Mouse (Mus musculus): ENCODE measurements around the gene Gpam.

The Gpam gene

GRCm38 (mm10) chr19:55107896-55108295, 19.1 kb downstream of the Gpam start:
- in situ Hi-C loops (cut with MboI; ENCODE audit: low sequenced_read_pairs), result no loop called here

GRCm38 (mm10) chr19:55105969-55106368, 21.1 kb downstream of the Gpam start:
- in situ Hi-C loops (cut with MboI; ENCODE audit: low sequenced_read_pairs), result no loop called here

DNA sequence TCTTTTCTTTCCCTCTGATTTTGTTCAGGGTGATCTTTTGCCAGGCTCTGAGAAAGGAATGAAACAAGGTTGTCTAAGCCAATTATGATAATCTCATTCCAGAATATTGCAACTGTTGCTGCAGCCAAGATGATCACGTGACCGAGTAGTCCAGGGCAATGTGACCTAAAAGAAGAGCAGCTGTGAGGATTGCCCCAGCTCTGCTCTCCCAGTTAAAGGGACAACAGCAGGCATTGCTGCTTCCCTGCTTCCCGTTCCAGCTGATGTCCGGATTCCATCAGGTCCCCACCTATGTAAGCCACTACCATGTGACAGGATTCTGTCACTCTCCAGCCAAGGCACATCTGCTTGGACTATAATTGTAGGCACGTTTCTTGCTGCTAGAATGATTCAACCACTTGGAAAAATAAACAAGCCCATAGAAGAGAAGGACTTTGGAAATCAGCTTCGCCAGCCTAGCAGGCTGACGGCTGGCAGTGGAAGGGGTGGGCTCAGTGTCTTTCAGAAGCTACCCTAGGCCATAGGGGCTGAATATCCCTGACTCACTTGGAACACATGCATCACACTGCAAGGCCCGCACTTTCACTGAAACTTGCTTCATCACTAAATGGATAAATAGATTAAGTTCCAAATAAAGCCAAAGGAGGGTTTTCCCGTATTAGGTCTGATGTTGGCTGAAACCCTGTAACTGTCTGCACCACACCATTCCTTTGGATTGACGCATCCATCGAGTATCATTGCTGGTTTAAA, 23.8 kb downstream of the Gpam start:
- in situ Hi-C loops (cut with MboI; ENCODE audit: low sequenced_read_pairs), result no loop called here

DNA sequence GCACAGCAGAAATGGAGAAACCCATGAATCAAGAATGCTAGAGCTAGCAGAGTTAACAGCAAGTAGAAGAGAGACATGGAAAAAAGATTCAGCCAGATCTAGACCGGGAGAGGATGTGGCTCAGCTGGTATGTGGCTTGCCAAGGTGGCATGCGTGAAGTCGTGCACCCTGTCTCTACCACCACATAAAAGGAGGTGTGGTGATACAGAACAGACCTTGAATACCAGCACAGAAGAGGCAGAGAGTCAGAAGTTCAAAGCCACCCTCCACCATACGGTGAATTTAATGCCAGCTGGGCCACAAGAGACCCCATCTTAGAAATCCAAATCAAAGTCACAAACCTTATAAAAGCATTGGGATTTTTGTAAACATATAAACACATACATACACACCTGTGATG, 25.4 kb downstream of the Gpam start:
- in situ Hi-C loops (cut with MboI; ENCODE audit: low sequenced_read_pairs), result no loop called here

- in situ Hi-C loops (cut with MboI; ENCODE audit: low sequenced_read_pairs), result no loop called here
These were observed 26.6 kb downstream of the Gpam start for GRCm38 (mm10) chr19:55100227-55101140.

DNA sequence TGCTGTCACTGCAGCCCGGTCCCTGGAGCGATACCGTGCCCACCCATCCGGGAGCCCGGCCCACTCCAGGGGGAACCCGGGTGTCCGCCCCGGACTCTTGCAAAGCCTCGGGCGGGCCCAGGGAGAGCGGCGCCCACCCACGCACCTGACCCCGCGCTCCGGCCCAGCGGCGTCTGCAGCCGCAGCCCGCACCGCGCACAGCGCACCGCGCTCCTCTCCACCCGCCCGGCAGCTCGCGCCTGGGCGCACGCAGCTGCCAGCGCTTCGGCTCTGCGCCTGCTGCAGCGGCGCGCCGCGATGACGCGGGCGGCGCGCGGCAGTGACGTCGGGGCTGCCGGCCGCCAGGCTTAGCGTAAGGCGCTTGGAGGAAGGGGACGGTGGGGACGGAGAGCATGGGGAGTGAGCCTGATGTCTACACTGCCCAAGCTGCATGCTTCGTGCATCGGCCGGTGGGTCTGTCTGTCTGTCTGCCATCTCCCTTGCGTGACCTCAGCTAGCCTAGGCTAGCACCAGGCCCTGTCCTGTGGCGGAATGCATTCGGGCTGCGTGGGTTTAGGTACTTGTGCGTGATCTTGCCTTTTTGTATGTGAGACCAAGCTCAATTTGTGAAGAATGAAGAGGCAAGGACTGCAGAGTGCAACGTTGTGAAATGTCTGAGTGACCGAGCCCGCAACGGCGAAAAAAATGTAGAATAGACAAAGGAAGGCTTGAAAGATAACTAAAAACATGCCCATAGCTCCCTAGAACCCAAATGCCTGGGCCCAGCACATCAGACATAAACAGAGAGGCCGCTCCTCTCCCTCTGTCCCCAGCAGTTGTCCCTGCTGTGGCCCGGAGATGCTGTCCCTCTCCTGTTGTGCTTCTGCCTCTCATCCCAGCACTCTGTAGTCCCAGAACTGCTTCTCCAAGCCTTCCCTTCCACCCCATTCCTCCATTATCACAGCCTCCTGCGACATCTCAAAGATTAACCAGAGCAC, 27.6 kb downstream of the Gpam start:
- in situ Hi-C loops (cut with MboI; ENCODE audit: low sequenced_read_pairs), result no loop called here

DNA sequence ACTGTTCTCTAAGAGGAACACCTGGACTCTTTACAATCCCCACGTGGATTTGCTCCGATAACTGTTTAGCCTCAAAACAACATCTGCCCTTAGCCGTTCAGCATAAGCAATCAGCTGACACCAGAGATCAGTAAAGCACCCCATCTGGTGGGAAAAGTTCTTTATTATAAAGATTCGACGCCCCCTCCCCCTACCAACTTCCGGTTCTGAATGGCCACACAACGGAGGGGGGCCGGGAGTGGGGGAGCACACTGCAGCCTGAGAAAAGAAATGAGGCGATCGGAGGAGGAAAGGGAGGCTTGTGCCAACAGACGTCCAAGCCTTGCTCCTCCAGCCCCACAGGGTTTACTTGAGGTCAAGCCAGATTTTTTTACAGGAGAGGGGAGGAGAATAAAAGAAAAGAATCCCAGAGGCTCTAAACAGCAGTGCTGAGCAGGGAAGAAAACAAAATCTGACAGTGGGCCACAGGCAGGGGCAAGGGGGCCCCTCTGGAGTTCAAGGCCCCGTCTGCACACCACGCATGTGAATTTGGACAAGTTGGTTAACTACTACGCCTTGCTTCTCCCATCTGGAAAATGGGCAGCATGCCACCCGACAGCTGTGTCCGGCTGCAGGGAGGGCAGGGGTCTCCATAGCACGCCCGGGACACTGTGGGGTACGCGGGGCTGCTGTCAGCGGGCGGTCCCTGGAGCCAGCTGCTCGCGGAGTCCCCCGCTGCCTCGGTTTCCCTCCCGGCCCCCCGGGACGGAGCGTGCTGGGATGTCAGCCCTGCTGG, 28.4 kb downstream of the Gpam start:
- in situ Hi-C loops (cut with MboI; ENCODE audit: low sequenced_read_pairs), result no loop called here

DNA sequence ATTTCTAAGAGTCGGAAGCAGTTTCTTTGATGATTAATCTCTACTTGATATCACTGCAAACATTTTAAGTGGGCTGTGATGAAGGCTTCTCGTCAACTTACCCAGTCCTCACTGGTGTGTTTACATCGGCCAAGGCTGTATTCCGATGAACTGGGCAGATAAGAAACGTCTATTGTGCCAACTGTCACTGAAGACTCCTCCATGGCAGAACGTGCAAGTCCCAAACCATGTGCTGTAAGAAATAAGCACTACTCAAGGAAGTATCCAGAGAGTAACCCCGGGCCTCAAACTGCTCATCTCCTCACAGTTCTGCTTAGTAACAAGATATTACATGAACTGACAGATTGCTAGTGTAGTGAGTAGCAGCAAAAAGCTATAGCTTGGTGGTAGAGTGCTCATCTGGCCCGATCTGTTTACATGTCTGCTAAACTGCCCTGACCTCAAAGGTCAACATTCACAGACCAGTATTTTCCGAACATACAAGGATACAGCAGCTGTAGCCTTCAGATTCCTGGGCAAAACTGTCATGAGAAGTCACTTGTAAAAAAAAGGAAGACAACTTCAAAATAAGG, 29.6 kb downstream of the Gpam start:
- in situ Hi-C loops (cut with MboI; ENCODE audit: low sequenced_read_pairs), result no loop called here

- in situ Hi-C loops (cut with MboI; ENCODE audit: low sequenced_read_pairs), result no loop called here
These were observed 30.4 kb downstream of the Gpam start for GRCm38 (mm10) chr19:55096666-55097065.

- in situ Hi-C loops (cut with MboI; ENCODE audit: low sequenced_read_pairs), result no loop called here
These were observed 31.5 kb downstream of the Gpam start for GRCm38 (mm10) chr19:55095547-55095946.

DNA sequence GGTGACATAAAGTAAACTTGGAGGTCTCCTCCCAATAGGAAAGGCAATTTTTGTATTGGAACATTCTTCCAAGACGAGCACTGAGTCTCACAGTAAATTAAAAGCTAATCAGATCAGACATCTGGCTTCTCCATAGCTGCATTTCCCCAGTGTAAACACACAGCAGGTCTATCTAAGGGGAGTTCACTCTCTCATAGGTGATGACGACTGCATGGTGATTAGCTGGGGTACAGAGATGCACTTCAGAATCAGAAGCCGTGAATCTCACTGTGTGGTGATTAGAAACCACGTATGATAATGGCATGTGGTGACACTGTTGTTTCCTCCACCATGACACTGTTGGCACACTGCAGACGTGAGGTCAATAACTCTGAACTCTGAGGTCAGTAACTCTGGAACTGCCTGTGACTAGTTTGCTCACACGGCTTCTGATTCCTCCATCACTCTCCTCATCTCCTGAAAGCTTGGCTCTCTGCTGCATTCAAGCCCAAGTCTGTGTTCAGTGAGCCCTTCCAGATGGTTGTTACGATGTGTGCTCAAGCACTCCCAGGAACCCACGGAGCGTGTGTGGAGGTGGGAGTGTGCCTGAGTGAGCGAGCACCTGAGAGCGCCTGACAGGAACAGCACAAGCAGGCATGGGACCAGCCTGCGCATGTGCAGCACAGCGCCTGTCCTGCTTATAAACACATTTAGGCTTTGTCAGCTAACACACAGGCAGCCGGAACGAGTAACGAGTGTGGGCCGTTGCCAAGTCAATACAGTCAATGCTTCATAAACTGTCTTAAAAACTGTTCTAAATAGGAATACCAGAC, 35.2 kb downstream of the Gpam start:
- in situ Hi-C loops (cut with MboI; ENCODE audit: low sequenced_read_pairs), result no loop called here

DNA sequence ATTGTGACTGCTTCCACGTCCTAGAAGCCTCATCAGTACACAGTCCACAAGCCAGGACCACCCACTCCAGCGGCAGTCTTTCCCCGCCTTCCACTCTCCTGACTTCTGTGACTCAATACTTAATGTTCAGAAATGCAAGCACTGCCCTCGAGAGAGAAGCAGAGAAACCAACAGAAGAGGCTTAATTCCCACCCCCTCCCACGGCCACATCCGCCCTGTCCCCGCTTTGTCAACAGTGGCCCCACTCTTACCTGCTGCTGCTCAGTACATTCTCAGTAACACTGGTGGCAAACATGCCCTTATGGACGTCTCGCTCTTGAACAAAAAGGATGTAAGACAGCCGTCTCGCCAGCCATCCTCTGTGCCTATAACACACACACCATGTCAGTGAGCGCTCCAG, 36.2 kb downstream of the Gpam start:
- in situ Hi-C loops (cut with MboI; ENCODE audit: low sequenced_read_pairs), result no loop called here

- in situ Hi-C loops (cut with MboI; ENCODE audit: low sequenced_read_pairs), result no loop called here
These were observed 36.9 kb downstream of the Gpam start for GRCm38 (mm10) chr19:55090142-55090541.

- in situ Hi-C loops (cut with MboI; ENCODE audit: low sequenced_read_pairs), result no loop called here
These were observed 39.3 kb downstream of the Gpam start for GRCm38 (mm10) chr19:55087776-55088175.

GRCm38 (mm10) chr19:55085857-55086185, 41.2 kb downstream of the Gpam start:
- in situ Hi-C loops (cut with MboI; ENCODE audit: low sequenced_read_pairs), result no loop called here

DNA sequence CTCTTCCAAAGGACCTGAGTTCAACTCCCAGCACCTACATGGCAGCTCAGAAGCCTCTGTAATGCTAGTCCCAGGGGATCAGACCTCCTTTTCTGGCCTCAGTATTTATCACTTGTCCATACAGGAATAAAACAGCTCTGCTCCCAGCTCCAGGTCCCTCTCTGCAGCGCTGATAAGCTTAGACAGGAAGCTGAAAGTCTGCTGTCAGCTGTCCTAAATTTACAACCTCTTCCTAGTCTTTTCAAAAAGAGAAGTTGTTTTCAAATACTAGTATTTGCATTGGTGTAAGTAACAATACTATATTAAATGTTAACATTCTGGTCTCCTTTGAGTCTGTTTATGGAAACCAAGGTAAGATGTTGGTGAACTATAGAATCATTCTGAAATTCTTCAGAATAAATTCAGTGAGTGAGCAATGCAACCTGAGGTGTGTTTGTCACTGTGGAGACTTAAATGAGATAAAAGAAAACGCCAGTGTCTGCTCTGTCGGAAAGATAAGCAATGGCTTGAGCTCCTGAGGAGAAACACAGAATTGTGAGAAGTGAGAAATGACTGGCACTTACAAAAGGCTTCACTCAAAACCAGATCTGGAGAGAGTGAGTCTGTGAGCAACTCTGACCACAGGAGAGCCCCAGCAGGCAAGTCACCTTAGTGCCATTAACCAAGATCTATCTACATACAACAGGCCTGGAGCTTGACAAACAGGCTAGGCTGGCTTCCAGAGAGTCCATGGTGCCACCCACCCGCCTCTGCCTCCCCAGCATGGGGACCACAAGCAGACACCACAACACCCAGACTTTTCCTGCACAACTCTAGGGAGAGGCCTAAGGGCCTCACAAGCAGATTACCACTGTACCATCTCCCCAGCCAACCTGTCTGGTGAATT, 41.8 kb downstream of the Gpam start:
- in situ Hi-C loops (cut with MboI; ENCODE audit: low sequenced_read_pairs), result no loop called here

GRCm38 (mm10) chr19:55076822-55077221, 50.2 kb downstream of the Gpam start:
- in situ Hi-C loops (cut with MboI; ENCODE audit: low sequenced_read_pairs), result no loop called here

DNA sequence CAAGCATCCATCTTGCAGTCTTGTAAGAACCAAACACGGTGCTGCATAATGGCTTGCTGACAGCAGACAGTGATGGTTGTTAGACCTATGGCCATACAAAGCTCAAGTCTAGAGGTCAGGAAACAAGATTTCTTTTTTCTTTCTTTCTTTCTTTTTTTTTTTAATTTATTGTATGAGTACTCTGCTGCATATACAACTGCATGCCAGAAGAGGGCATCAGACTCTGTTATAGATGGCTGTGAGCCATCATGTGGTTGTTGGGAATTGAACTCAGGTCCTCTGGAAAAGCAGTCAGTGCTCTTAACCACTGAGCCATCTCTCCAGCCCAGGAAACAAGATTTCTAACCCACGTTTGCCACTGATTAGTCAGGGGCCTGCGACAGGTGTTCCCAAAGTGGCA, 54.0 kb downstream of the Gpam start:
- in situ Hi-C loops (cut with MboI; ENCODE audit: low sequenced_read_pairs), result loop anchor here (25.0 kb wide), 1 partner anchor 1311 kb away; no protein-coding TSS in a partner anchor
